Mouse (Mus musculus): ENCODE measurements around the gene Dennd6a. TPM values are rescaled to one million over a fixed set of nuclear protein-coding genes. Genes with fewer than 3 reads are reported as not detected.

Dennd6a gene
- polyA plus RNA-seq, 1 experiment from 2014 or later = 27.9 TPM

DNA sequence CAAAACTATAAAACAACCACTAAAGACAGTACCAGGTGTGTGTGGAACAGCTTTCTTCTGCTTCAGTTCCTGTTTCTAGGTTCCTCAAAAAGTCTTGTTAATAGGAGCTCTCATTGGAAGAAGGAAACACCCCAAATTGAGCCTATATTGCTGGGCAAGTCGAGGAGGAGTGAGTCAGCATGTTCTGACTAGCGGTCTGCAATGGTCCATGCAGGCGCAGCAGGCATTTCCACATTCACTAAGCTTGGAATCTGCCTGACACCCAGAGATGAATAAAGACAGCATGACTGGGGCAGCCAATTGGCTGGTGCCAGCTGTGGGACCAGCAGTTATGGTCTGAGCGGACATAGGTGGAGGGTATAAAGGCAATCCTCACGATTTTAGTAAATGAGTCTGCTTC lies 102.1 kb downstream of the Dennd6a start:
- no peaks in the 10 kb centered on the region for H3K27me3 ChIP-seq
- ATAC-seq (ENCODE audit: low FRiP score, low read depth) = no peak
- no peak overlapping the region for H3K27ac ChIP-seq (replicated peaks)
- H3K9me3 ChIP-seq = no peaks in the 10 kb centered on the region
- H3K4me2 ChIP-seq (replicated peaks) = no peak overlapping the region
- 73% methylated on average over 5 of the region's 5 CpGs for WGBS
- H3K4me3 ChIP-seq = no peak overlapping the region
- no peak overlapping the region for H3K9ac ChIP-seq (replicated peaks)
- no peaks in the 10 kb centered on the region for H3K36me3 ChIP-seq
- no peaks in the 10 kb centered on the region for H3K4me1 ChIP-seq

Small RNAs within 50 kb of the gene (microRNA-seq; reads per million reads assigned to microRNA genes)
- gene Mir7672 = not detected

Other genes with a start within 250 kb of the Dennd6a start
- 22.1 and 25.5 TPM in 2 replicates for gene Slmap, start 38.9 kb upstream of the Dennd6a start, polyA plus RNA-seq (2016; fragmentation: Nextera tagmentation; extraction: Ambion mirVana)
- 531 and 542 TPM in 2 replicates for gene Arf4, start 64.2 kb downstream of the Dennd6a start, polyA plus RNA-seq (2016; fragmentation: Nextera tagmentation; extraction: Ambion mirVana)
- 12.1 and 12.9 TPM in 2 replicates for gene Pde12, start 96.0 kb downstream of the Dennd6a start, polyA plus RNA-seq (2016; fragmentation: Nextera tagmentation; extraction: Ambion mirVana)
- not detected in 2 replicates for gene Dnah12, start 119.4 kb downstream of the Dennd6a start, polyA plus RNA-seq (2016; fragmentation: Nextera tagmentation; extraction: Ambion mirVana)